Comparison of ENCODE assay signal across 29 mouse cellular contexts in the genomic region with DNA sequence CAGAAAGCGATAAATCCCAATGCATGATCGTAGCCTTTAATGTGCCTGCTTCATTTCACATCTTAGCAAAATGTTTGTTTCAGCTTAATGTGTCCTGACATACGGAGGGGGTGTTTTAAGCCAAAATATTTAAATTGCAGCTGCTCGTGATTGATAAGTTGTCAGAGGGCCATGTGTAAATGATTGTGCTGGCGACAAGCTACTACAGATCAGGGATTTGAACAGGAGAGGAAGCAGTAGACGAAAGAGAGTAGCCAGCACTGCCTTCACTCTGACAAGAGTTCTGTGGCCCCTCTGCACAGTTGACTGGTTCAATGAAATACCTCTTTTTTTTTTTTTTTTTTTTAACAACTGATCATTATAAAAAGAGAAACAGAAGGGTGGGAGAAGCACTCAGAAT.
"Had no signal": no experiment of that assay in that cellular context is flagged by ENCODE, and none has a peak within 500 bp of the region (broad histone marks: within the 10 kb centered on the region; RNA-seq: fewer than 3 reads in every experiment).

No protein-coding gene starts in this region.

- ATAC-seq: hindbrain, embryonic 16.5 days; inflammation-experienced regulatory T-cells, adult 6 months; intestine, embryonic 15.5 days; intestine, postnatal 0 days had no signal

- H3K27ac ChIP-seq: gastrocnemius, adult 2 months; heart, adult 2 months; heart, embryonic 13.5 days; heart, embryonic 15.5 days; hindbrain, embryonic 10.5 days; hindbrain, embryonic 12.5 days; hindbrain, embryonic 14.5 days; intestine, embryonic 15.5 days; layer of hippocampus, adult 2 months; left cerebral cortex, adult 2 months; limb, embryonic 10.5 days; limb, embryonic 12.5 days; liver, embryonic 13.5 days; liver, embryonic 15.5 days had no signal

- H3K4me3 ChIP-seq: gastrocnemius, adult 2 months; heart, adult 2 months; heart, embryonic 13.5 days; heart, embryonic 15.5 days; hindbrain, embryonic 10.5 days; hindbrain, embryonic 12.5 days; intestine, embryonic 15.5 days; layer of hippocampus, adult 2 months; left cerebral cortex, adult 2 months; limb, embryonic 10.5 days; limb, embryonic 12.5 days; liver, embryonic 13.5 days; liver, embryonic 15.5 days had no signal

- DNase-seq: gastrocnemius, adult 2 months; gastrocnemius, postnatal 10 days; gastrocnemius, postnatal 25 days; heart, adult 2 months; heart, postnatal 14 days; heart, postnatal 4 days; kidney, adult 18-20 months; kidney, adult 8-10 months; kidney, postnatal 10 days; kidney, postnatal 25 days; kidney, postnatal 4 days; liver; liver, embryonic 13.5 days had no signal

- H3K36me3 ChIP-seq: heart, embryonic 13.5 days; heart, embryonic 15.5 days; hindbrain, embryonic 10.5 days; hindbrain, embryonic 12.5 days; intestine, embryonic 15.5 days; limb, embryonic 10.5 days; limb, embryonic 12.5 days; liver, embryonic 13.5 days; liver, embryonic 15.5 days had no signal

- H3K9ac ChIP-seq: heart, embryonic 13.5 days; heart, embryonic 15.5 days; hindbrain, embryonic 12.5 days; hindbrain, embryonic 14.5 days; intestine, embryonic 15.5 days; limb, embryonic 12.5 days; liver, embryonic 13.5 days; liver, embryonic 15.5 days had no signal

- H3K27me3 ChIP-seq: heart, embryonic 13.5 days; heart, embryonic 15.5 days; hindbrain, embryonic 12.5 days; intestine, embryonic 15.5 days; limb, embryonic 12.5 days; liver, embryonic 13.5 days; liver, embryonic 15.5 days had no signal

- H3K9me3 ChIP-seq: heart, embryonic 13.5 days; heart, embryonic 15.5 days; hindbrain, embryonic 10.5 days; hindbrain, embryonic 12.5 days; intestine, embryonic 15.5 days; limb, embryonic 10.5 days; limb, embryonic 12.5 days; liver, embryonic 15.5 days had no signal

- H3K4me2 ChIP-seq: heart, embryonic 11.5 days; heart, embryonic 13.5 days; heart, embryonic 15.5 days; hindbrain, embryonic 12.5 days; hindbrain, embryonic 14.5 days; intestine, embryonic 15.5 days; limb, embryonic 12.5 days; liver, embryonic 11.5 days; liver, embryonic 13.5 days; liver, embryonic 15.5 days had no signal

- H3K4me1 ChIP-seq: heart, embryonic 13.5 days; heart, embryonic 15.5 days; hindbrain, embryonic 10.5 days; hindbrain, embryonic 12.5 days; intestine, embryonic 15.5 days; limb, embryonic 10.5 days; limb, embryonic 12.5 days; liver, embryonic 13.5 days; liver, embryonic 15.5 days had no signal
